Mouse (Mus musculus) sigmoid colon, adult 10 weeks (tissue): Measurements from ENCODE around the gene Pdia2. TPM values are rescaled to one million over a fixed set of nuclear protein-coding genes. Genes with fewer than 3 reads are reported as not detected.

Experiments used
- polyA plus RNA-seq: library from polyadenylated mRNA; stranded (reverse); fragments of 350-450 nt; fragmentation: Illumina TruSeq; extraction: RNeasy Lipid Tissue Mini Kit (QIAGEN cat#74804); gene quantifications from one replicate; pipeline ENCODE4 v1.2.3, GENCODE M21; 2014; ENCODE audit warnings: low read depth, low replicate concordance

The Pdia2 gene
- polyA plus RNA-seq = not detected

GRCm38 (mm10) chr17:26198892-26199291 lies at the start of gene Pdia2:
Gene Pdia2, minus strand, starts transcription at chr17:26199087.

GRCm38 (mm10) chr17:26244101-26244841 lies 45.4 kb upstream of the Pdia2 start, which contains the start of gene Fam234a:
Gene Fam234a, minus strand, starts transcription at chr17:26244242.

GRCm38 (mm10) chr17:26207686-26208085 lies 8.8 kb upstream of the Pdia2 start, which contains the start of gene Arhgdig:
Gene Arhgdig, minus strand, starts transcription at chr17:26207786.

GRCm38 (mm10) chr17:26202737-26203136 lies 3.9 kb upstream of the Pdia2 start, which contains the start of gene Rgs11:
Gene Rgs11, plus strand, starts transcription at chr17:26202951.

Other genes with a start within 250 kb of the Pdia2 start
- not detected for gene A930017K11Rik, start 246.5 kb downstream of the Pdia2 start, polyA plus RNA-seq
- gene Capn15, start 213.3 kb downstream of the Pdia2 start, polyA plus RNA-seq = 0.85 TPM
- 2.1 TPM for gene Rab11fip3, start 129.5 kb downstream of the Pdia2 start, polyA plus RNA-seq
- 34.7 TPM for gene Decr2, start 108.8 kb downstream of the Pdia2 start, polyA plus RNA-seq
- not detected for gene Nme4, start 103.5 kb downstream of the Pdia2 start, polyA plus RNA-seq
- 12.7 TPM for gene Tmem8, start 85.8 kb downstream of the Pdia2 start, polyA plus RNA-seq
- 4.6 TPM for gene Mrpl28, start 75.6 kb downstream of the Pdia2 start, polyA plus RNA-seq
- gene Axin1, start 60.4 kb downstream of the Pdia2 start, polyA plus RNA-seq = 20.7 TPM
- 0.69 TPM for gene Rgs11, start 3.9 kb upstream of the Pdia2 start, polyA plus RNA-seq
- not detected for gene Arhgdig, start 8.7 kb upstream of the Pdia2 start, polyA plus RNA-seq
- 60.9 TPM for gene Fam234a, start 45.2 kb upstream of the Pdia2 start, polyA plus RNA-seq
- 95.1 TPM for gene Luc7l, start 53.8 kb upstream of the Pdia2 start, polyA plus RNA-seq
- gene Neurl1b, start 215.7 kb upstream of the Pdia2 start, polyA plus RNA-seq = 5.7 TPM